Mouse (Mus musculus) ES-Bruce4 (cell line): ENCODE measurements around the gene Lin28a. TPM values are rescaled to one million over a fixed set of nuclear protein-coding genes. Genes with fewer than 3 reads are reported as not detected.
"Not testable (repeated sequence)": the region's sequence is repeated elsewhere in the genome, so short reads cannot be mapped to it uniquely, and the experiment has no call there.

Experiments
- H3K27ac ChIP-seq: 2 replicates; pipeline ENCODE4 v1.5.1; 2012; ENCODE audit warnings: low read length, inconsistent platforms; ENCODE audit not compliant: insufficient read depth
- H3K27me3 ChIP-seq: 2 replicates; pipeline ENCODE4 v1.6.1; 2012; ENCODE audit warnings: mild to moderate bottlenecking, low read length, inconsistent platforms; ENCODE audit not compliant: control insufficient read depth, poor library complexity, insufficient read depth, severe bottlenecking
- H3K36me3 ChIP-seq: 2 replicates; pipeline ENCODE4 v1.6.1; 2012; ENCODE audit warnings: inconsistent platforms, mild to moderate bottlenecking, low read length, moderate library complexity; ENCODE audit not compliant: control insufficient read depth, poor library complexity, insufficient read depth, severe bottlenecking
- H3K4me1 ChIP-seq: one replicate; pipeline ENCODE4 v1.8.1; 2011; ENCODE audit warnings: low read length; ENCODE audit not compliant: control insufficient read depth, insufficient read depth
- H3K4me3 ChIP-seq: 2 replicates; pipeline ENCODE4 v1.5.1; 2011; ENCODE audit warnings: low read depth, mild to moderate bottlenecking, low read length
- H3K9ac ChIP-seq: 2 replicates; pipeline ENCODE4 v1.6.1; 2012; ENCODE audit warnings: low read depth, mild to moderate bottlenecking, inconsistent platforms; ENCODE audit not compliant: poor library complexity, severe bottlenecking
- H3K9me3 ChIP-seq: replicated peaks from 2 replicates; pipeline ENCODE4 v1.6.1; 2012; ENCODE audit warnings: mild to moderate bottlenecking, low read length, inconsistent platforms; ENCODE audit not compliant: control insufficient read depth, poor library complexity, insufficient read depth, severe bottlenecking
- CTCF ChIP-seq: IDR thresholded peaks from one replicate; pipeline ENCODE4 v1.8.1; 2011; ENCODE audit warnings: low read depth, low read length
- EP300 ChIP-seq: IDR thresholded peaks from 2 replicates; pipeline ENCODE4 v1.6.1; 2011; ENCODE audit warnings: low read depth, low read length; ENCODE audit not compliant: insufficient read depth
- POLR2A ChIP-seq: IDR thresholded peaks from one replicate; pipeline ENCODE4 v1.8.1; 2011; ENCODE audit warnings: low read length; ENCODE audit not compliant: insufficient read depth
- polyA plus RNA-seq: library from polyadenylated mRNA; stranded (reverse); fragments of >200 nt; gene quantifications from 2 replicates; pipeline ENCODE4 v1.2.4, GENCODE M21; 2011; ENCODE audit warnings: low read depth; ENCODE audit not compliant: missing spikeins, insufficient read depth, insufficient read length

Gene Lin28a
- polyA plus RNA-seq, 1 experiment, result 217 TPM

DNA sequence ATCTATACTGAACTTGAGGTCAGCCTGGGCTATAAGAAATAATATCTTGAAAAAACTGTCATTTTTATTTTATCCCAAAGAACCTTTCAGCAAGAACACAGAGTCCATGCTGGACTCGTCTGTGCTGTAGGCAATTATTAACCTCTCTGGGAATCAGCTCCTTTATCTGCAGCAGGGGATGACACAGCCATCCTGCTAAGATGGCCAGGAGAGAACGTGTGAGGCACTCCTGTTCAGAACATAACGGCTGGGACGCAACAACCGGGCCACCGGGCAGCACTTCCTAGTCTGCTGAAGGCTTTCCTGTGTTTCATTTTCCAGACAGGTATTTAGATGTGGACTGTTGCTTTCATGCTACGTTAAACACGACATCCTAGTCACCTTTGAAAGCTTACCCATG is 23.9 kb downstream of the Lin28a start:
- Histone ChIP-seq H3K9me3 (no peaks in the 10 kb centered on the region), H3K27me3 (no peaks in the 10 kb centered on the region), H3K36me3 (peaks cover 16% of the 10 kb centered on the region), H3K9ac (no peak overlapping the region), H3K4me1 (no peaks in the 10 kb centered on the region), H3K4me3 (no peak overlapping the region), H3K27ac (no peak overlapping the region)
- TF ChIP-seq CTCF (no peak), POLR2A (no peak), EP300 (no peak)

DNA sequence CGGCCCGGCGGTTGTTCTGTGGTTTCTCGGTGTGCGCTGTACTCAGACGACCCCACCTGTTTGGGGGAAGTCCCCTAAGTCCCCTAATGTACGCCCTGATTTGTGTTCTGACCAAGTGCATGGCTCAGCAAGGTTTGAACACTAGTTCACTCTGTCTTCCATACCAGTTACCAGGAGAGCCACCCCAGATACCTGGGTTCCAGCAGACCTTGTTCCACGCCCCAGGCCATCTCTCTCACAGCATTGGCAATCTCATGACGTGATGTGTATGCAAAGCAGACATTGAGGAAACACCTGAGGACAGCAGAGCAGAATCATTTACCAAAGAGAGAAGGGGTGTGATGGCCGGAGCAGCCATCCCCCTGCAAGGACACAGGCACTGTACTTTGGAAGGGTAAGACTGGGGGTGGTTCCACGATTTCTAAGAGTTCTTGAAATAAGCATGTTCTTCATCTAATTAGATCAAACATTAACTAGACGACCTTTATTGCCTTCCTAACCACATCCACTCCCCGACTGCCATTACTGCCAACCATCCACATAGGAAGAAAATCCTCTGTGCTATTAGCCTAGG is 27.5 kb downstream of the Lin28a start:
- no peak overlapping the region for H3K4me3 ChIP-seq
- TF ChIP-seq CTCF, result no peak
- TF ChIP-seq EP300, result no peak
- no peak for TF ChIP-seq POLR2A
- H3K27me3 ChIP-seq, result no peaks in the 10 kb centered on the region
- no peaks in the 10 kb centered on the region for H3K4me1 ChIP-seq
- peaks cover 13% of the 10 kb centered on the region for H3K36me3 ChIP-seq
- H3K9ac ChIP-seq, result no peak overlapping the region
- no peaks in the 10 kb centered on the region for H3K9me3 ChIP-seq
- no peak overlapping the region for H3K27ac ChIP-seq

DNA sequence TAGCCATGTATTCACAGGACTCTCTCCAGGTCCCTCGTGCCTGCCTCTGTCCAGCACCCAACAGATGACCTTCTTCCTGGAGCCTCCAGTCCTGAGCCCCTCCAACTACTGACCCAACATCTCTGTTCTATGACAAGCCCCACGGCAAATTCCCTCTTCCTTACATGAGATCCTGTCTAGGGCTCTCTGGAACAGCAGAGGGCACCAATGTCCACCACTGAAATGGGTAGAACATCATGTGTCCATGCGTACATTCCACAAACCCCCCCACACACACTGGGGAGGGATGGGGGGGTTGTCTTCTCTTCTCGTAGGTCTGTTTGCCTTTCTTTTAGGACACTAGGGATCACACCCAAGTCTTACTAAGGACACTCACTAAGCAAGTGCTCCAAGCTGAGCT is 28.6 kb downstream of the Lin28a start:
- no peaks in the 10 kb centered on the region for H3K4me1 ChIP-seq
- H3K9ac ChIP-seq, result no peak overlapping the region
- peaks cover 13% of the 10 kb centered on the region for H3K36me3 ChIP-seq
- H3K9me3 ChIP-seq, result no peaks in the 10 kb centered on the region
- no peak overlapping the region for H3K27ac ChIP-seq
- TF ChIP-seq CTCF (peak; percentile 11), EP300 (no peak)
- H3K4me3 ChIP-seq, result no peak overlapping the region
- no peaks in the 10 kb centered on the region for H3K27me3 ChIP-seq

DNA sequence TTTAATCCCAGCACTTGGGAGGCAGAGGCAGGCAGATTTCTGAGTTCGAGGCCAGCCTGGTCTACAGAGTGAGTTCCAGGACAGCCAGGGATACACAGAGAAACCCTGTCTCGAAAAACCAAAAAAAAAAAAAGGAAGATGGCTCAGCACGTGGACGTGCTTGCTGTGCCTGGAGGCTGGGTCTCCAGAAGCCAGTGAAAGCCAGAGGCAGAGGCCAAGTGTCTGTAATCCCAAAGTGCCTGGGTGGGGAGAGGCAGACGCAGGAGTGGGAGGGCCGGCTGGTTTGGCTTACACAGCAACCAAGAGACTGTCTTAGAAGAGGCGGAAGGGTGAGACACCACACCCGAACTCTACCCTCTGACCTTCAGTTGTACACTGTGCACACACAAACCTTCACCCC is 30.4 kb downstream of the Lin28a start:
- H3K4me3 ChIP-seq, H3K27me3 ChIP-seq, H3K27ac ChIP-seq, H3K9ac ChIP-seq, H3K4me1 ChIP-seq, H3K9me3 ChIP-seq: not testable (repeated sequence)
- peaks cover 14% of the 10 kb centered on the region for H3K36me3 ChIP-seq

DNA sequence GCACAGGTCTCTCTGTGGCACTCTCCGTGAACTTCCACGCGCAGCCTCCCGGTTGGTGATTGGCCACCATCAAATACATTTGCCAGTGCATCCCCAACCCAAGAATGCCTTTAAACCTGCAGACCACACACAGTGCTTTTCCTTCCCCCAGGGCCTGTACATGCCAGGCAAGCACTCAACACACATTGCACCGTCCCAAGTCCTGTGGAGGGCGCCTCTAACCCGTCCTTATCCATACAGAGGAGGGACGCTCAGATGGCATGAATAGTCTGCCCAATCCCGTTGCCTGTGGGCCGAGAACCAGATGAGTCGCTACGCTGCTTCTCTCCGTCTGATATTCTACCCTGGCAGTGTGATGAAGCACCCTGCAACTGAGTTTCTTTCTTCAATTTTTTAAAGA is 35.7 kb downstream of the Lin28a start:
- H3K27me3 ChIP-seq, result no peaks in the 10 kb centered on the region
- peaks cover 13% of the 10 kb centered on the region for H3K36me3 ChIP-seq
- no peaks in the 10 kb centered on the region for H3K9me3 ChIP-seq
- H3K27ac ChIP-seq, result no peak overlapping the region
- no peak overlapping the region for H3K4me3 ChIP-seq
- no peaks in the 10 kb centered on the region for H3K4me1 ChIP-seq
- TF ChIP-seq EP300, result no peak
- TF ChIP-seq POLR2A, result no peak
- TF ChIP-seq CTCF, result peak; percentile 12
- H3K9ac ChIP-seq, result no peak overlapping the region

DNA sequence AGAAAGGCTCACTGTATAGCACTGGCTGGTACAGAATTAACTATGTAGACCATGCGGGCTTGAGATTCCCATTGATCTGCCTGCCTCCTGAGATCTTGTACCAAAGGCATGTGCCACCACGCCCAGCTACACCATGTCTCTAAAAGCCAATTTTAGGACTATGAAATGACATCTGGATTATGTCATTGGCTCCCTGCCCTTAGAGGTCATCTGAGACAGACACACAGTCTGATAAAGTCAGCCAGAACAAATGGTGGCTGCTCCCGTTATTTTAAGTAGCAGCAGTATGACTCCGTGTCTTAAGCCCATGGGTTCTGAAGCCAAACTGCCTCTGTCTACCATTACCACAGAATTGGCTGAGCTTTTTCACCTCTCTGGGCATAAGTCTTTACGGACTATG is 38.1 kb downstream of the Lin28a start:
- no peak overlapping the region for H3K4me3 ChIP-seq
- peaks cover 16% of the 10 kb centered on the region for H3K36me3 ChIP-seq
- no peaks in the 10 kb centered on the region for H3K4me1 ChIP-seq
- H3K27ac ChIP-seq, result no peak overlapping the region
- no peak overlapping the region for H3K9ac ChIP-seq
- no peaks in the 10 kb centered on the region for H3K27me3 ChIP-seq
- no peaks in the 10 kb centered on the region for H3K9me3 ChIP-seq
- TF ChIP-seq CTCF, result no peak
- no peak for TF ChIP-seq POLR2A
- TF ChIP-seq EP300, result no peak
